10 mouse cellular contexts compared by ENCODE assay signal in the genomic region with DNA sequence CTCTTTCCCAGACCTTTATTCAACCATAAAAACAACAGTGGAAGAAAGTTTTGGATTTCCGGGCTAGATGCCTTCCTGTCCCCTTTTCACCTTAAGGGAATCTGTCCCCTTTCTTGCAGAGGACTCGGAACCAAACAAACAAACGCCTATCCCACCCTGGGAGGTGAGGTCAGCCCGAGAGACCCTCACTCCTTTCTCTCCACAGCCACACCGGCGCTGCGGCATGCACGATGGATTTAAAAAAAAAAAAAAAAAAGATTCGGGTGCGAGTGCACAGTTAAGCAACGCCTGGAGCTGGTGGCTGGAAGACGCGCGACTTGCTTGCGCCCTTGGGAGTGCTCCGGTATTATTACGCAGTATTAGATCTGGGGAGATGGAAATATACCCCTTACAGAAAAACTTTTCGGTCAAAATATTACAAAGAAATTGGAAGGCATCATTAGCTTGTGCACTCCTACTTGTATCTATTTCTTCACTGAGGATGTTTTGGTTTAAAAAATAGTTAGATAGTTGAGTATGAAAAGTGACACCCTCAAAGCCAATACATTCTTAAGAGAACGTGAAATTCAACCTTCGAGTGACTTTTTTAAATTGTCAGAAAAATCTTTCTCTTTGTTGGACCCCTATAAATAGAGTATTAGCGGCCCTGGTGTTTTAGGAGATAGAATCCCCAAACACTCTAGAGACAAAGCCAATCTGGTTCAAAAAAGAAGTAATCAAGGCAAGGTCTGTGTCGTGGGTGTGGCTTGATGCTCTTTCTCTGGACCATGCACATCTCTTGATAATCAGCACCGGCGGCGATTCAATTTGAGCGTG. TPM values are rescaled to one million over a fixed set of nuclear protein-coding genes. Genes with fewer than 3 reads are reported as not detected.
DNase-seq lines count a peak whose midpoint lies in the region; ATAC-seq and TF ChIP-seq lines count a peak whose summit lies in the region.
"Had no signal": no experiment of that assay in that cellular context is flagged by ENCODE, and none has a peak within 500 bp of the region (broad histone marks: within the 10 kb centered on the region; RNA-seq: fewer than 3 reads in every experiment).

No protein-coding gene starts in this region.

- peak overlapping the region; percentile 81 for H3K4me2 ChIP-seq in embryonic facial prominence, embryonic 14.5 days (ENCODE audit: low read depth, low read length)
- H3K4me2 ChIP-seq in hindbrain, embryonic 12.5 days (replicated peaks), result 0 out of 2 replicates have a peak overlapping the region, but pooled peaks have one; percentile 6
- H3K4me2 ChIP-seq in midbrain, embryonic 16.5 days (ENCODE audit: low read length), result peak overlapping the region; percentile 28; the same call in 1 of the 2 replicates

- peaks cover 92% of the 10 kb centered on the region for H3K27me3 ChIP-seq in embryonic facial prominence, embryonic 14.5 days (replicated peaks; ENCODE audit: control insufficient read depth, insufficient read depth, low read length)
- peaks cover 93% of the 10 kb centered on the region for H3K27me3 ChIP-seq in hindbrain, embryonic 12.5 days
- H3K27me3 ChIP-seq in midbrain, embryonic 16.5 days (ENCODE audit: control insufficient read depth, insufficient read depth, low read depth, low read length), result peaks cover 52% of the 10 kb centered on the region

- 1% methylated on average over 26 of the region's 26 CpGs for WGBS in embryonic facial prominence, embryonic 14.5 days
- 2% methylated on average over 26 of the region's 26 CpGs for WGBS in hindbrain, embryonic 12.5 days
- 2% methylated on average over 26 of the region's 26 CpGs for WGBS in midbrain, embryonic 16.5 days

- no peak overlapping the region for H3K9ac ChIP-seq in embryonic facial prominence, embryonic 14.5 days (ENCODE audit: low read depth, low read length)
- no peak overlapping the region for H3K9ac ChIP-seq in hindbrain, embryonic 12.5 days
- no peak overlapping the region for H3K9ac ChIP-seq in midbrain, embryonic 16.5 days (ENCODE audit: low read depth, low read length)

- TF ChIP-seq CTCF in layer of hippocampus, adult 2 months (conservative IDR thresholded peaks at IDR 0.05), result no peak

- H3K27ac ChIP-seq in layer of hippocampus, adult 2 months, result no peak overlapping the region
- H3K27ac ChIP-seq in embryonic facial prominence, embryonic 14.5 days (replicated peaks; ENCODE audit: low read depth, low read length), result no peak overlapping the region
- no peak overlapping the region for H3K27ac ChIP-seq in hindbrain, embryonic 12.5 days
- no peak overlapping the region for H3K27ac ChIP-seq in midbrain, embryonic 16.5 days (ENCODE audit: low read length)

- H3K36me3 ChIP-seq in embryonic facial prominence, embryonic 14.5 days (ENCODE audit: control insufficient read depth, insufficient read depth, low read length), result no peaks in the 10 kb centered on the region
- H3K36me3 ChIP-seq in hindbrain, embryonic 12.5 days, result no peaks in the 10 kb centered on the region
- H3K36me3 ChIP-seq in midbrain, embryonic 16.5 days (ENCODE audit: control insufficient read depth, insufficient read depth, low read length), result no peaks in the 10 kb centered on the region

- ATAC-seq in embryonic facial prominence, embryonic 14.5 days (ENCODE audit: low read depth), result no peak
- no peak for ATAC-seq in hindbrain, embryonic 12.5 days (ENCODE audit: low FRiP score)
- ATAC-seq in midbrain, embryonic 16.5 days, result no peak
- ATAC-seq: Patski had no signal

- peaks cover 19% of the 10 kb centered on the region for H3K4me1 ChIP-seq in embryonic facial prominence, embryonic 14.5 days (ENCODE audit: control insufficient read depth, insufficient read depth, low read length)
- H3K4me1 ChIP-seq in hindbrain, embryonic 12.5 days, result peaks cover 17% of the 10 kb centered on the region
- peaks cover 10% of the 10 kb centered on the region for H3K4me1 ChIP-seq in midbrain, embryonic 16.5 days (ENCODE audit: control insufficient read depth, insufficient read depth, low read length)

- DNase-seq in layer of hippocampus, adult 2 months (ENCODE audit: low spot score in 2 of 2), result no peak
- DNase-seq in layer of hippocampus, postnatal 25 days (ENCODE audit: extremely low spot score in 1 of 2, low spot score in 1 of 2), result no peak
- DNase-seq in embryonic facial prominence, embryonic 14.5 days (ENCODE audit: low spot score), result no peak
- DNase-seq in right cerebral cortex, adult 18-20 months, result no peak
- no peak for DNase-seq in ovary, postnatal 14 days (ENCODE audit: low spot score)
- DNase-seq: cerebellum, adult 9-10 months; gastrocnemius, postnatal 14 days had no signal

- no peaks in the 10 kb centered on the region for H3K9me3 ChIP-seq in embryonic facial prominence, embryonic 14.5 days (ENCODE audit: control insufficient read depth, low read length)
- H3K9me3 ChIP-seq in hindbrain, embryonic 12.5 days (replicated peaks), result no peaks in the 10 kb centered on the region
- H3K9me3 ChIP-seq in midbrain, embryonic 16.5 days (replicated peaks; ENCODE audit: control insufficient read depth, low read length, poor library complexity, severe bottlenecking), result no peaks in the 10 kb centered on the region; the same call in 1 of the 2 replicates

- peak overlapping the region; percentile 4; the same call in 1 of the 2 replicates for H3K4me3 ChIP-seq in layer of hippocampus, adult 2 months
- H3K4me3 ChIP-seq in embryonic facial prominence, embryonic 14.5 days (ENCODE audit: low read depth, low read length), result peak overlapping the region; percentile 48
- H3K4me3 ChIP-seq in hindbrain, embryonic 12.5 days, result 0 out of 2 replicates have a peak overlapping the region, but pooled peaks have one; percentile 0
- no peak overlapping the region for H3K4me3 ChIP-seq in midbrain, embryonic 16.5 days (ENCODE audit: low read depth, low read length)

RNA-seq across cellular contexts. Expression of a gene that starts 19.8 kb away (rescaled TPM):
- 10 to 100 TPM; 52.5 to 55.0 TPM for total RNA-seq in layer of hippocampus, adult 2 months (2021)
- 10 to 100 TPM; 51.6 to 55.1 TPM for total RNA-seq in layer of hippocampus, postnatal 25 days (2021)
- polyA plus RNA-seq in embryonic facial prominence, embryonic 14.5 days (2014; fragmentation: Nextera tagmentation; extraction: Ambion mirVana), result 6.0 and 6.4 TPM in 2 replicates
- 21.3 and 28.1 TPM in 2 replicates for polyA plus RNA-seq in hindbrain, embryonic 12.5 days (2016; fragmentation: Nextera tagmentation; extraction: Ambion mirVana)
- 26.0 and 40.4 TPM in 2 replicates for polyA plus RNA-seq in midbrain, embryonic 16.5 days (2015; fragmentation: Nextera tagmentation; extraction: Ambion mirVana)

Comparison
In these comparisons a context has a peak if more than half of its experiments do, and no peak if none do; other contexts are left out.
1. H3K4me2 ChIP-seq: peak in every context shown above with its lines; median percentile 81 in embryonic facial prominence, embryonic 14.5 days; 28 in midbrain, embryonic 16.5 days; 6 in hindbrain, embryonic 12.5 days.